Mouse (Mus musculus): ENCODE data around the gene Vmn1r168.
"Not testable (repeated sequence)": the region's sequence is repeated elsewhere in the genome, so short reads cannot be mapped to it uniquely, and the experiment has no call there.

Vmn1r168 gene

GRCm38 (mm10) chr7:23539432-23539831, at the start of gene Vmn1r168:
Gene Vmn1r168, plus strand, starts transcription at chr7:23539732.
- in situ Hi-C loops (cut with MboI; ENCODE audit: low pct_unique_long_range_greater_than_20kb in 1 of 2, low sequenced_read_pairs in 2 of 2, unreplicated experiment in 1 of 2) = not testable (repeated sequence)

GRCm38 (mm10) chr7:23507106-23507505, 32.4 kb upstream of the Vmn1r168 start, which contains the start of gene Vmn1r167:
Gene Vmn1r167, minus strand, starts transcription at chr7:23507206.
- in situ Hi-C loops (cut with MboI; ENCODE audit: low pct_unique_long_range_greater_than_20kb in 1 of 2, low sequenced_read_pairs in 2 of 2, unreplicated experiment in 1 of 2) = not testable (repeated sequence)

- in situ Hi-C loops (cut with MboI; ENCODE audit: low pct_unique_long_range_greater_than_20kb in 1 of 2, low sequenced_read_pairs in 2 of 2, unreplicated experiment in 1 of 2) = not testable (repeated sequence)
Measured at GRCm38 (mm10) chr7:23575226-23575625, 35.7 kb downstream of the Vmn1r168 start, which contains the start of gene Vmn1r169. Gene Vmn1r169, plus strand, starts transcription at chr7:23575526.
